26 mouse cellular contexts compared by ENCODE assay signal in genomic region chr10:27988066-27988465, GRCm38 (mm10).
A peak's percentile ranks its signal among the peaks of the same experiment; 100 is the strongest.
DNase-seq lines count a peak whose midpoint lies in the region; ATAC-seq and TF ChIP-seq lines count a peak whose summit lies in the region.
"Had no signal": no experiment of that assay in that cellular context is flagged by ENCODE, and none has a peak within 500 bp of the region (broad histone marks: within the 10 kb centered on the region; RNA-seq: fewer than 3 reads in every experiment).

No protein-coding gene starts in this region.

- H3K4me3 ChIP-seq in heart, embryonic 14.5 days (ENCODE audit: control insufficient read depth in 1 of 2, insufficient read depth in 1 of 2, low read depth in 1 of 2, low read length in 2 of 2), result no peak overlapping the region
- H3K4me3 ChIP-seq: embryonic facial prominence, embryonic 13.5 days; hindbrain, embryonic 12.5 days; layer of hippocampus, adult 2 months; liver, embryonic 12.5 days; midbrain, embryonic 13.5 days had no signal

- POLR2A ChIA-PET in Patski (lab: Charles Lee), result interaction anchor here (1.8 kb wide), 1 partner anchor 87 kb away, joined by 7 read pairs; the partner anchor contains the start of gene Ptprk

- WGBS in heart, embryonic 14.5 days, result 35% methylated on average over 3 of the region's 3 CpGs

- H3K36me3 ChIP-seq in heart, embryonic 14.5 days (ENCODE audit: control insufficient read depth, insufficient read depth, low read length), result no peaks in the 10 kb centered on the region
- H3K36me3 ChIP-seq: embryonic facial prominence, embryonic 13.5 days; hindbrain, embryonic 12.5 days; liver, embryonic 12.5 days; midbrain, embryonic 13.5 days had no signal

- H3K9ac ChIP-seq in heart, embryonic 14.5 days (ENCODE audit: low read length), result no peak overlapping the region
- H3K9ac ChIP-seq: embryonic facial prominence, embryonic 13.5 days; hindbrain, embryonic 12.5 days; liver, embryonic 12.5 days; midbrain, embryonic 13.5 days had no signal

- DNase-seq in heart, adult 11 months, result no peak
- peak; percentile 6 for DNase-seq in lung, postnatal 36 days
- DNase-seq in lung, postnatal 4 days, result no peak
- no peak for DNase-seq in Patski (ENCODE audit: low read depth, low spot score)
- DNase-seq in yolk sac, embryonic 10.5 days (ENCODE audit: low spot score), result peak; percentile 15
- DNase-seq in ovary, postnatal 10 days (ENCODE audit: low spot score), result no peak
- no peak for DNase-seq in adrenal gland, adult 18-20 months (ENCODE audit: low spot score in 2 of 2)
- DNase-seq: adrenal gland, postnatal 25 days; cerebellum, adult 8-10 months; cerebellum, postnatal 36 days; embryo, embryonic 11 days; gastrocnemius, postnatal 10 days; kidney, postnatal 25 days; layer of hippocampus, postnatal 36 days; lung, adult 18-20 months; lung, postnatal 10 days; retina, postnatal 1 day; thymus, adult 2 months had no signal

- peaks cover 12 to 22% of the 10 kb centered on the region in 2 experiments for H3K4me1 ChIP-seq in heart, embryonic 14.5 days (ENCODE audit: control insufficient read depth in 2 of 2, insufficient read depth in 2 of 2, low read length in 2 of 2)
- H3K4me1 ChIP-seq: embryonic facial prominence, embryonic 13.5 days; liver, embryonic 12.5 days had no signal

- TF ChIP-seq CTCF in Patski (IDR thresholded peaks at IDR 0.05), result no peak

- no peak for ATAC-seq in heart, embryonic 14.5 days (ENCODE audit: insufficient number of reproducible peaks, insufficient read depth, low FRiP score, low read depth)
- ATAC-seq in Patski, result peak; percentile 66
- ATAC-seq: forebrain, embryonic 14.5 days; intestine, postnatal 0 days; liver, embryonic 12.5 days; midbrain, embryonic 13.5 days had no signal

- H3K27ac ChIP-seq in heart, embryonic 14.5 days (replicated peaks in 1 of 2; ENCODE audit: control insufficient read depth in 1 of 2, insufficient read depth in 1 of 2, low read depth in 2 of 2, low read length in 2 of 2), result 0 out of 4 replicates have a peak overlapping the region, but pooled peaks have one; percentile 20 to 29
- H3K27ac ChIP-seq: embryonic facial prominence, embryonic 13.5 days; hindbrain, embryonic 12.5 days; layer of hippocampus, adult 2 months; liver, embryonic 12.5 days; midbrain, embryonic 13.5 days had no signal

- CTCF ChIA-PET in Patski (lab: Charles Lee), result interaction anchor here (1.0 kb wide), 1 partner anchor 134 kb away, joined by 3 read pairs; no protein-coding TSS in a partner anchor

- in situ Hi-C loops in Patski (cut with MboI; ENCODE audit: low pct_unique_long_range_greater_than_20kb), result no loop called here

- no peaks in the 10 kb centered on the region for H3K27me3 ChIP-seq in heart, embryonic 14.5 days (ENCODE audit: control insufficient read depth, insufficient read depth, low read length)
- H3K27me3 ChIP-seq in Patski, result no peaks in the 10 kb centered on the region
- H3K27me3 ChIP-seq: embryonic facial prominence, embryonic 13.5 days; hindbrain, embryonic 12.5 days; liver, embryonic 12.5 days; midbrain, embryonic 13.5 days had no signal

- no peaks in the 10 kb centered on the region for H3K9me3 ChIP-seq in heart, embryonic 14.5 days (ENCODE audit: control insufficient read depth, low read length)
- H3K9me3 ChIP-seq: embryonic facial prominence, embryonic 13.5 days; hindbrain, embryonic 12.5 days; liver, embryonic 12.5 days; midbrain, embryonic 13.5 days had no signal

- no peak overlapping the region for H3K4me2 ChIP-seq in heart, embryonic 14.5 days (ENCODE audit: low read length)
- H3K4me2 ChIP-seq: embryonic facial prominence, embryonic 13.5 days; hindbrain, embryonic 12.5 days; liver, embryonic 12.5 days; midbrain, embryonic 13.5 days had no signal

Comparison
In these comparisons a context has a peak if more than half of its experiments do, and no peak if none do; other contexts are left out.
1. DNase-seq: peak in lung, postnatal 36 days (single experiment) and yolk sac, embryonic 10.5 days (single experiment); none in heart, adult 11 months (single experiment), lung, postnatal 4 days (0 of 2), Patski (single experiment), ovary, postnatal 10 days (single experiment) and adrenal gland, adult 18-20 months (0 of 2).